Mouse (Mus musculus): Measurements from ENCODE around the gene Nrxn2.

GRCm38 (mm10) chr19:6420481-6421210, 2.1 kb downstream of the Nrxn2 start:
- TF ChIP-seq CHD2 (IDR thresholded peaks at IDR 0.05; ENCODE audit: low read depth, low read length): no peak
- no peak for TF ChIP-seq HCFC1 (IDR thresholded peaks at IDR 0.05; ENCODE audit: borderline replicate concordance, insufficient read depth, low read length)
- TF ChIP-seq ZNF384 (IDR thresholded peaks at IDR 0.05; ENCODE audit: low read depth, low read length): no peak
